Mouse (Mus musculus) liver, embryonic 12.5 days (tissue): Measurements from ENCODE around the gene Cenpt. TPM values are rescaled to one million over a fixed set of nuclear protein-coding genes. Genes with fewer than 3 reads are reported as not detected.

Experiments
- ATAC-seq: fragments of 200-750 bp; cut with Nextera tagmentation; 2 replicates; pipeline ENCODE4 v1.8.0; 2017; ENCODE audit warnings: moderate number of reproducible peaks, mild to moderate bottlenecking, moderate library complexity
- H3K27ac ChIP-seq: fragments of 300-500 bp; sonication (generic); 2 replicates; pipeline ENCODE4 v1.5.1; 2016; ENCODE audit warnings: mild to moderate bottlenecking
- H3K27me3 ChIP-seq: fragments of 300-500 bp; sonication (generic); replicated peaks from 2 replicates; pipeline ENCODE4 v1.6.1; 2016; ENCODE audit warnings: mild to moderate bottlenecking, moderate library complexity
- H3K36me3 ChIP-seq: fragments of 300-500 bp; sonication (generic); 2 replicates; pipeline ENCODE4 v1.6.1; 2016; ENCODE audit warnings: mild to moderate bottlenecking, moderate library complexity
- H3K4me1 ChIP-seq: fragments of 300-500 bp; sonication (generic); 2 replicates; pipeline ENCODE4 v1.6.1; 2016
- H3K4me2 ChIP-seq: fragments of 300-500 bp; sonication (generic); 2 replicates; pipeline ENCODE4 v1.6.1; 2016; ENCODE audit warnings: mild to moderate bottlenecking, moderate library complexity
- H3K4me3 ChIP-seq: fragments of 300-500 bp; sonication (generic); 2 replicates; pipeline ENCODE4 v1.5.1; 2016; ENCODE audit warnings: mild to moderate bottlenecking, moderate library complexity
- H3K9ac ChIP-seq: fragments of 300-500 bp; sonication (generic); 2 replicates; pipeline ENCODE4 v1.6.1; 2016; ENCODE audit warnings: mild to moderate bottlenecking, moderate library complexity
- H3K9me3 ChIP-seq: fragments of 300-500 bp; sonication (generic); replicated peaks from 2 replicates; pipeline ENCODE4 v1.6.1; 2016; ENCODE audit warnings: mild to moderate bottlenecking, moderate library complexity
- WGBS: fragments of 180-500 bp; shearing (Covaris S2); methylation state at CpG from one replicate; pipeline ENCODE4 v1.1.7; 2016; ENCODE audit not compliant: insufficient replicate concordance; 5-methylcytosine and 5-hydroxymethylcytosine counted together
- polyA plus RNA-seq: library from polyadenylated mRNA; unstranded; fragments of >200 nt; fragmentation: Nextera tagmentation; extraction: Ambion mirVana; gene quantifications from 2 replicates; pipeline ENCODE4 v1.2.1, GENCODE M21; 2016

Cenpt gene
- polyA plus RNA-seq, 1 experiment from 2014 or later: 29.2 TPM

GRCm38 (mm10) chr8:105866364-105867029, 13.4 kb upstream of the Cenpt start:
- H3K9ac ChIP-seq: peak overlapping the region; percentile 7; the same call in 1 of the 2 replicates
- ATAC-seq: peak; percentile 47; the same call in 1 of the 2 replicates
- H3K4me3 ChIP-seq: no peak overlapping the region
- H3K27me3 ChIP-seq: no peaks in the 10 kb centered on the region
- H3K9me3 ChIP-seq: no peaks in the 10 kb centered on the region
- H3K27ac ChIP-seq: peak overlapping the region; percentile 59
- peaks cover 87% of the 10 kb centered on the region for H3K36me3 ChIP-seq
- H3K4me1 ChIP-seq: peaks cover 76% of the 10 kb centered on the region
- WGBS: 39% methylated on average over 6 of the region's 6 CpGs
- H3K4me2 ChIP-seq: no peak overlapping the region

- no peak for ATAC-seq
- Histone ChIP-seq H3K36me3 (peaks cover 55% of the 10 kb centered on the region), H3K9me3 (no peaks in the 10 kb centered on the region), H3K4me3 (peak overlapping the region; percentile 97), H3K4me2 (peak overlapping the region; percentile 98), H3K4me1 (peaks cover 88% of the 10 kb centered on the region), H3K27ac (peak overlapping the region; percentile 95), H3K27me3 (no peaks in the 10 kb centered on the region), H3K9ac (peak overlapping the region; percentile 96)
- WGBS: 0% methylated on average over 1 of the region's 1 CpGs
Measured at GRCm38 (mm10) chr8:105861951-105862350, 8.9 kb upstream of the Cenpt start.

- peak; percentile 96 for ATAC-seq
- H3K27ac ChIP-seq: peak within 1 kb of the TSS; percentile 95
- H3K9me3 ChIP-seq: no peaks in the 10 kb centered on the region
- H3K4me1 ChIP-seq: peaks cover 88% of the 10 kb centered on the region
- peaks cover 39% of the 10 kb centered on the region for H3K36me3 ChIP-seq
- H3K4me3 ChIP-seq: peak within 1 kb of the TSS; percentile 97
- H3K27me3 ChIP-seq: no peaks in the 10 kb centered on the region
- H3K4me2 ChIP-seq: peak within 1 kb of the TSS; percentile 98
- 2% methylated on average over 59 of the region's 59 CpGs for WGBS
- H3K9ac ChIP-seq: peak within 1 kb of the TSS; percentile 96
Measured at GRCm38 (mm10) chr8:105860143-105860981, 7.3 kb upstream of the Cenpt start, which contains the start of gene Nutf2. TSS of gene Nutf2 (plus strand) at chr8:105860580.

- 17% methylated on average over 5 of the region's 5 CpGs for WGBS
- peak overlapping the region; percentile 96 for H3K9ac ChIP-seq
- no peaks in the 10 kb centered on the region for H3K9me3 ChIP-seq
- H3K4me2 ChIP-seq: peak overlapping the region; percentile 98
- ATAC-seq: no peak
- H3K4me1 ChIP-seq: peaks cover 83% of the 10 kb centered on the region
- H3K27ac ChIP-seq: peak overlapping the region; percentile 95
- H3K36me3 ChIP-seq: peaks cover 30% of the 10 kb centered on the region
- H3K27me3 ChIP-seq: no peaks in the 10 kb centered on the region
- peak overlapping the region; percentile 97 for H3K4me3 ChIP-seq
Measured at GRCm38 (mm10) chr8:105859314-105859713, 6.2 kb upstream of the Cenpt start.

GRCm38 (mm10) chr8:105858495-105858894, 5.4 kb upstream of the Cenpt start:
- peaks cover 76% of the 10 kb centered on the region for H3K4me1 ChIP-seq
- ATAC-seq: no peak
- H3K27ac ChIP-seq: peak overlapping the region; percentile 95
- H3K9me3 ChIP-seq: no peaks in the 10 kb centered on the region
- peak overlapping the region; percentile 40; the same call in 1 of the 2 replicates for H3K9ac ChIP-seq
- no peak overlapping the region for H3K4me3 ChIP-seq
- no peaks in the 10 kb centered on the region for H3K27me3 ChIP-seq
- WGBS: 63% methylated on average over 5 of the region's 5 CpGs
- peaks cover 22% of the 10 kb centered on the region for H3K36me3 ChIP-seq
- H3K4me2 ChIP-seq: peak overlapping the region; percentile 98

GRCm38 (mm10) chr8:105856168-105856835, 3.2 kb upstream of the Cenpt start:
- peak overlapping the region; percentile 87 for H3K4me3 ChIP-seq
- peaks cover 62% of the 10 kb centered on the region for H3K4me1 ChIP-seq
- no peaks in the 10 kb centered on the region for H3K27me3 ChIP-seq
- no peak for ATAC-seq
- H3K36me3 ChIP-seq: peaks cover 11% of the 10 kb centered on the region
- H3K27ac ChIP-seq: peak overlapping the region; percentile 91
- 10% methylated on average over 15 of the region's 15 CpGs for WGBS
- peak overlapping the region; percentile 83 for H3K9ac ChIP-seq
- H3K4me2 ChIP-seq: peak overlapping the region; percentile 98
- H3K9me3 ChIP-seq: no peaks in the 10 kb centered on the region

- peaks cover 11% of the 10 kb centered on the region for H3K36me3 ChIP-seq
- peaks cover 64% of the 10 kb centered on the region for H3K4me1 ChIP-seq
- H3K9me3 ChIP-seq: no peaks in the 10 kb centered on the region
- H3K4me3 ChIP-seq: peak overlapping the region; percentile 87
- ATAC-seq: peak; percentile 29
- WGBS: under 1% methylated on average over 71 of the region's 71 CpGs
- H3K9ac ChIP-seq: peak overlapping the region; percentile 83
- no peaks in the 10 kb centered on the region for H3K27me3 ChIP-seq
- peak overlapping the region; percentile 98 for H3K4me2 ChIP-seq
- peak overlapping the region; percentile 91 for H3K27ac ChIP-seq
Measured at GRCm38 (mm10) chr8:105855248-105856167, 2.4 kb upstream of the Cenpt start.

- WGBS: under 1% methylated on average over 43 of the region's 43 CpGs
- Histone ChIP-seq H3K9ac (peak within 1 kb of the TSS; percentile 83), H3K27me3 (no peaks in the 10 kb centered on the region), H3K4me1 (peaks cover 66% of the 10 kb centered on the region), H3K9me3 (no peaks in the 10 kb centered on the region), H3K4me3 (peak within 1 kb of the TSS; percentile 87), H3K4me2 (peak within 1 kb of the TSS; percentile 98), H3K27ac (peak within 1 kb of the TSS; percentile 91), H3K36me3 (peaks cover 13% of the 10 kb centered on the region)
- ATAC-seq: peak; percentile 84
Measured at GRCm38 (mm10) chr8:105854715-105855216, 1.7 kb upstream of the Cenpt start, which contains the start of gene Thap11. TSS of gene Thap11 (plus strand) at chr8:105855132.

GRCm38 (mm10) chr8:105854303-105854702, 1.2 kb upstream of the Cenpt start:
- peak overlapping the region; percentile 83 for H3K9ac ChIP-seq
- peaks cover 18% of the 10 kb centered on the region for H3K36me3 ChIP-seq
- H3K4me3 ChIP-seq: peak overlapping the region; percentile 87
- peak; percentile 0; the same call in 1 of the 2 replicates for ATAC-seq
- peak overlapping the region; percentile 91 for H3K27ac ChIP-seq
- H3K4me1 ChIP-seq: peaks cover 64% of the 10 kb centered on the region
- 26% methylated on average over 8 of the region's 8 CpGs for WGBS
- peak overlapping the region; percentile 98 for H3K4me2 ChIP-seq
- H3K27me3 ChIP-seq: no peaks in the 10 kb centered on the region
- H3K9me3 ChIP-seq: no peaks in the 10 kb centered on the region

- Histone ChIP-seq H3K4me3 (peak overlapping the region; percentile 72), H3K4me1 (peaks cover 46% of the 10 kb centered on the region), H3K36me3 (peaks cover 27% of the 10 kb centered on the region), H3K27ac (peak overlapping the region; percentile 90; the same call in 1 of the 2 replicates), H3K27me3 (no peaks in the 10 kb centered on the region), H3K9ac (peak overlapping the region; percentile 85), H3K4me2 (peak overlapping the region; percentile 77), H3K9me3 (no peaks in the 10 kb centered on the region)
- ATAC-seq: no peak
- 73% methylated on average over 12 of the region's 12 CpGs for WGBS
Measured at GRCm38 (mm10) chr8:105852146-105852729, 840 bp downstream of the Cenpt start.
